Mouse (Mus musculus): ENCODE measurements around the gene Ly6g6e. TPM values are rescaled to one million over a fixed set of nuclear protein-coding genes. Genes with fewer than 3 reads are reported as not detected.

Ly6g6e gene
- total and polyA plus RNA-seq, 3 experiments: 0.23 TPM; not detected in 2

- no peaks in the 10 kb centered on the region for H3K27me3 ChIP-seq (ENCODE audit: control insufficient read depth in 1 of 2, insufficient read depth in 2 of 2, low read length in 2 of 2)
- H3K4me3 ChIP-seq (ENCODE audit: control insufficient read depth in 1 of 2, insufficient read depth in 1 of 2, low read depth in 2 of 2, low read length in 2 of 2): no peak overlapping the region
- H3K27ac ChIP-seq (ENCODE audit: control insufficient read depth, low read depth, low read length): no peak overlapping the region
- H3K36me3 ChIP-seq (ENCODE audit: control insufficient read depth in 1 of 2, insufficient read depth in 2 of 2, low read length in 2 of 2): peaks cover 8 to 11% of the 10 kb centered on the region in 2 experiments
- H3K4me1 ChIP-seq (ENCODE audit: control insufficient read depth in 1 of 2, insufficient read depth in 2 of 2, low read length in 2 of 2): no peaks in the 10 kb centered on the region; a peak in 1 of 4 replicates
- DNase-seq (ENCODE audit: low read depth, low spot score): no peak
- no peak overlapping the region for H3K9ac ChIP-seq (ENCODE audit: control insufficient read depth, low read depth, low read length, poor library complexity, severe bottlenecking)
- no peaks in the 10 kb centered on the region for H3K9me3 ChIP-seq (replicated peaks; ENCODE audit: insufficient read depth, low read length)
- TF ChIP-seq RCOR1 (IDR thresholded peaks at IDR 0.05; ENCODE audit: low read depth, low read length): no peak
- TF ChIP-seq JUND (IDR thresholded peaks at IDR 0.05; ENCODE audit: low read depth, low read length): no peak
- TF ChIP-seq NRF1 (IDR thresholded peaks at IDR 0.05; ENCODE audit: insufficient read depth, low read depth, low read length, poor library complexity, severe bottlenecking): no peak
- no peak for TF ChIP-seq ZC3H11A (IDR thresholded peaks at IDR 0.05; ENCODE audit: low read depth, low read length)
- no peak for TF ChIP-seq E2F4 (IDR thresholded peaks at IDR 0.05; ENCODE audit: borderline replicate concordance, low read depth, low read length)
- no peak for TF ChIP-seq HCFC1 (IDR thresholded peaks at IDR 0.05; ENCODE audit: low read depth, low read length)
- TF ChIP-seq MAZ (IDR thresholded peaks at IDR 0.05; ENCODE audit: low read depth, low read length): no peak
- no peak for TF ChIP-seq MAFK (IDR thresholded peaks at IDR 0.05; ENCODE audit: borderline replicate concordance, low read depth, low read length)
- no peak for TF ChIP-seq MAX (IDR thresholded peaks at IDR 0.05; ENCODE audit: low read length)
- TF ChIP-seq KAT2A (conservative IDR thresholded peaks at IDR 0.05; ENCODE audit: low read depth, low read length): no peak
- peaks cover 1% of the 10 kb centered on the region; the same call in 1 of the 2 replicates for H3K79me2 ChIP-seq (ENCODE audit: control insufficient read depth, insufficient read depth, low read length, poor library complexity)
These were observed 16.6 kb upstream of the Ly6g6e start for GRCm38 (mm10) chr17:35060071-35060470.

DNA sequence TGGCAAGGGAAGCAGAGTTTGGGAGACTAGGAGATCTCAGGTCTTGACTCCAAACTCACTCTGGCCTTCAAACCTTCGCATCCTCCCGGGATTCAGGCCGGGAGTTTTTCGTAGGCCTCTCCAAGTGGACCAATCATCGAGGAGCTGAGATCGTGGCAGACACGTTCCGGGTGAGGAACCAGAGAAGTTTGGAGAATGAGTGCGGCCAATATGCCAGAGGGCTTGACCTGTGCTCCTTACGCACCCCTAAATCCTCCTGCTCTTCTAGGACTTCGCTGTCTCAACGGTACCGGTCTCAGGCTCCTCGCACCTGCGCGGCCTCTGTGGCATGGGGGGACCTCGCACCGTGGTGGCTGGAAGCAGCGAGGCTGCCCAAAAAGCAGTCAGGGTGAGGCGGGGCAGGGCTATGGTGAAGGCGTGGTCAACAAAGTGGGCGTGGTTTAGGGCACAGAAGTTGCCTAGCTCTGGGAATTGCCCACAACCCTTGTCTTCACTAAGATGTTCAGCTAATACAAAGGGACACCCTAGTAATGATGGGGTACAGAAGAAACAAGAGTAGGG is 15.9 kb upstream of the Ly6g6e start:
- Histone ChIP-seq H3K9me3 (replicated peaks; ENCODE audit: insufficient read depth, low read length) (no peaks in the 10 kb centered on the region), H3K36me3 (ENCODE audit: control insufficient read depth in 1 of 2, insufficient read depth in 2 of 2, low read length in 2 of 2) (peaks cover 6 to 8% of the 10 kb centered on the region in 2 experiments), H3K9ac (ENCODE audit: control insufficient read depth, low read depth, low read length, poor library complexity, severe bottlenecking) (no peak overlapping the region), H3K79me2 (ENCODE audit: control insufficient read depth, insufficient read depth, low read length, poor library complexity) (no peaks in the 10 kb centered on the region), H3K27me3 (ENCODE audit: control insufficient read depth in 1 of 2, insufficient read depth in 2 of 2, low read length in 2 of 2) (no peaks in the 10 kb centered on the region), H3K4me3 (ENCODE audit: control insufficient read depth in 1 of 2, insufficient read depth in 1 of 2, low read depth in 2 of 2, low read length in 2 of 2) (no peak overlapping the region), H3K4me1 (ENCODE audit: control insufficient read depth in 1 of 2, insufficient read depth in 2 of 2, low read length in 2 of 2) (no peaks in the 10 kb centered on the region; a peak in 1 of 4 replicates), H3K27ac (ENCODE audit: control insufficient read depth, low read depth, low read length) (no peak overlapping the region)
- DNase-seq (ENCODE audit: low read depth, low spot score): no peak
- TF ChIP-seq ELF1 (IDR thresholded peaks at IDR 0.05; ENCODE audit: low read depth, low read length) (no peak), TCF12 (IDR thresholded peaks at IDR 0.05; ENCODE audit: low read depth, low read length) (no peak), BHLHE40 (IDR thresholded peaks at IDR 0.05; ENCODE audit: borderline replicate concordance, low read depth, low read length) (no peak), KAT2A (conservative IDR thresholded peaks at IDR 0.05; ENCODE audit: low read depth, low read length) (no peak), MXI1 (IDR thresholded peaks at IDR 0.05; ENCODE audit: low read depth, low read length) (no peak), E2F4 (IDR thresholded peaks at IDR 0.05; ENCODE audit: borderline replicate concordance, low read depth, low read length) (no peak), JUND (IDR thresholded peaks at IDR 0.05; ENCODE audit: low read depth, low read length) (no peak)
